Mouse (Mus musculus) testis, adult 10 weeks (tissue): ENCODE results near the gene Bglap2. TPM values are rescaled to one million over a fixed set of nuclear protein-coding genes. Genes with fewer than 3 reads are reported as not detected.

Experiments
- polyA plus RNA-seq: library from polyadenylated mRNA; stranded (reverse); fragments of 350-450 nt; fragmentation: Illumina TruSeq; extraction: RNeasy Lipid Tissue Mini Kit (QIAGEN cat#74804); gene quantifications from one replicate; pipeline ENCODE4 v1.2.3, GENCODE M21; 2014; ENCODE audit warnings: low read depth, low replicate concordance

Bglap2 gene
- not detected for polyA plus RNA-seq

GRCm38 (mm10) chr3:88378599-88378998 is at the start of gene Bglap2:
TSS of gene Bglap2 (minus strand) at chr3:88378699.

DNA sequence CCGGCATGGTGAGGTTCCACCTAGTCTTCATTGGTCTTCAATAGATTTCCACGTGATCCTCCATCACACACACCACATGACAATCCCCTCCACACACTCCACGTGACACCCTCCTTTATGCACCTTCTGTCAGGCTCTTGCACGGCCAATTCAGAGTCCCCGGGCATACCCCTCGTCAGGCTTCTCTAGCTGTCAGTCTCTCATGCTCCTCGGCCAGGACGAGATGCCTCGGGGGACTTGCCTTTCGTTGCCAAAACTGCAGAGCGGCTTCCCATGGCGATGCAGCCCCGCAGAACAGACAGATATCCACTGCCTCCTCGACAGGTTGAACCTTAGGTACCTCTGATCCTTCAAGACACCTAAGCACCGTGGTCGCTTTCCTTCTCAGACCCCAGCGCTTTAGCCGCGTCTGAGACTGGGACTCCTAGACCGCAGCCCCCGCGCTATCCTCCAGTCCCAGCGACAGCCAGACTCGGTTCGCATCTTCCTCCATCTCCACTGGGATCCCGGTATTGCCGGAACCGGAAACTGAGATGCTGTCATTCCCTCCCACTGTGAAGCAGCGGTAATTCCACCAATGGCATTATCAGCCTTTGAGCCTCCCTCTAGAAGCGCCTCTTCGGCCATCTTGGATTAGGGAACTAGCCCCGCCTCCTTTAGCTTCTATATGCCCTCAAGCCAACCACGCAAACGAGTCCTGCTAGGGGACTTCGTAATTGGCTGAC is 46.3 kb upstream of the Bglap2 start, which contains the start of gene Slc25a44:
Gene Slc25a44 (minus strand): TSS at position 535 of the 725 bp plus-strand sequence.

DNA sequence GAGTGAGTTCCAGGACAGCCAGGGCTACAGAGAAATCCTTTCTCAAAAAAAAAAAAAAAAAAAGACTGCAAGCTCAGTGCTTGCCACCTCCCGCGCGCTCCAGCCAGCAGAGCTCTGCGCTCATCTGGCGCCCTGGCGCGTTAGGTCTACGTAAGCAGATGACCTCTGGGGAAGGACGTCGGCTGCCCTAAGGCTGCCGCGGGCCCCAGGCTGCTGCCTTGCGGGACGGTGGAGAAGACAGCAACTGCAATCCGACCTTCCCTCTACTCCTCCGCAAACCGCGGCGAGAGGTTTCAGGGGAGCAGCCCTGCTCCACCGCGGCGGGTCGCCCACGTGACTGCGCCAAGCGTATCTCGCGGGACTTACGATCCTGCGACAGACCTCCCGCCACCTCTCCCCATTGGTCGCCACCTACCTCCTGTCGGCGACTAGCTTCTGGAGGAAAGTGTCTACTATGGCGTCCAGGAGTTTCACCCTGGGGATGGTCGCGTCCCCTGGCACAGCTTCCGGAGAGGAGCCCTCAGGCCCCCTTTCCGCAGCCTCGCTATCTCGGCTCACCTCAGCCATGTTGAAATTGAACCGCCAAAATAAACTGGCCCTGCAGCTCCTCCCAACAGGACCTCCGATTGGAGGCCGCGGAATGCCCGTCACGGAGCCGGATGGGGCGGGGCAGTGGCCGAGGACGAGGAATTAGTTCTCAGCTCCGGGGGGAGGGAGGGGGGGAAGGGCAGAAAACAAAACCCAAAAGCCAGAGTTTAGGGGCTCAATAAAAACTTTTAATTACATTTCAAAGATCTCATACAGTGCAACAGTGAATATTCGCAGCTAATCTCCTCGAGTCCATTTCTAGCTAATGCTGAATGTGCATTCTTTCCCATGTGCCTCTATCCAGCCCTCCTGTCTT is 31.5 kb upstream of the Bglap2 start, which contains the start of gene Pmf1:
Gene Pmf1 (minus strand): TSS at position 591 of the 904 bp plus-strand sequence.

GRCm38 (mm10) chr3:88384364-88384763 is 5.9 kb upstream of the Bglap2 start, which contains the start of gene Bglap:
TSS of gene Bglap (minus strand) at chr3:88384464.

GRCm38 (mm10) chr3:88372643-88373042 is 5.9 kb downstream of the Bglap2 start, which contains the start of gene Bglap3:
TSS of gene Bglap3 (minus strand) at chr3:88372743.

GRCm38 (mm10) chr3:88364337-88364736 is 14.2 kb downstream of the Bglap2 start, which contains the start of gene Paqr6:
TSS of gene Paqr6 (plus strand) at chr3:88364584.

DNA sequence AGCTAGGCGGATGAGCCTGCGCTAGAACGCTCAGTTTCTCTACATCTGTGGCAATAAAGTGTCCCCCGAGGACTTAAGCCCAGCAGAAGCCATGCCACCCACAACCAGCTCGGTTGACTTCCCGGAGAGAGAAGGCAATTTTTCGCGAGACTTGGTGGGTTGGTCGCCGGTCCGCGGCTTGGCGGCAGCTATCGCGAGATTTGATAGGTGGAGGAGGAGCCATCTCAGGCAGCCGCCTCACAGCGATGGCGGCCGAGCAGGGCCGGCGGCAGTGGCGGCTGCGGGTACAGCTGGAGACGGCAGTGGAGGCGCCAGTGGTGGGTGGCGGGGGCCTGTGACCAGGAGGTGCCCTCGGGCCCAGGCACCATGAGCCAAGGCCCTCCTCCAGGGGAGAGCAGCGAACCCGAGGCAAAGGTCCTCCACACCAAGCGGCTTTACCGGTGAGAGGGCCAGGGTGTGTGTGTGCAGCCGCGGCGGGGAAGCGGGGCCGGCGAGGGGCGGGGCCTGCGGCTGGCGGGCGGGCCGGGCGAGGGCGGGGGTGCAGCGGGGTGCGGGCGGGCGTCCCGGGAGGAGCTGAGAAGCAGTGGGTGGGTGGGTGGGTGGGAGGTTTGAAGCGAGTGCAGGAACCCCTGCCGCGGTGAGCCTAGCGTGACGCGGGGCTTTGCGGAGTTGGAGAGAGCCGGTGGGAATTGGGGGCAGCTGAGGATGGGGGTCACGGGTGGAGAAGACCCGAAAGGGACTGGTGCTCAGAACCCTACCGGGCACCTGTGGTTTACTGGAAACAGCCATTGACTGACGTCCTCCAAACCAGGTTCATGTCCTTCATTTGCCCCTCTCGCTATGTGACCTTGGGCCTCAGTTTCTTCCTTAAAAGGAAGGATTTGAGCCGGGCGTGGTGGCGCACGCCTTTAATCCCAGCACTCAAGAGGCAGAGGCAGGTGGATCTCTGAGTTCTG is 42.2 kb downstream of the Bglap2 start, which contains the start of the genes Tmem79 and Smg5:
Gene Tmem79 (minus strand): TSS at position 91 of the 956 bp plus-strand sequence.
Gene Smg5 (plus strand): TSS at position 203 of the 956 bp plus-strand sequence.

Other genes with a start within 250 kb of the Bglap2 start
- gene Mef2d, start 236.3 kb downstream of the Bglap2 start, polyA plus RNA-seq: 2.4 TPM
- gene Rhbg, start 124.0 kb downstream of the Bglap2 start, polyA plus RNA-seq: not detected
- 1.2 TPM for gene Gm38392, start 91.5 kb downstream of the Bglap2 start, polyA plus RNA-seq
- 355 TPM for gene Tsacc, start 81.7 kb downstream of the Bglap2 start, polyA plus RNA-seq
- 308 TPM for gene Cct3, start 81.6 kb downstream of the Bglap2 start, polyA plus RNA-seq
- 0.70 TPM for gene Glmp, start 53.7 kb downstream of the Bglap2 start, polyA plus RNA-seq
- 0.62 TPM for gene Tmem79, start 42.6 kb downstream of the Bglap2 start, polyA plus RNA-seq
- 87.4 TPM for gene Smg5, start 42.4 kb downstream of the Bglap2 start, polyA plus RNA-seq
- 0.83 TPM for gene Paqr6, start 14.1 kb downstream of the Bglap2 start, polyA plus RNA-seq
- gene Bglap3, start 6.0 kb downstream of the Bglap2 start, polyA plus RNA-seq: not detected
- gene Bglap, start 5.8 kb upstream of the Bglap2 start, polyA plus RNA-seq: not detected
- 3.5 TPM for gene Pmf1, start 31.6 kb upstream of the Bglap2 start, polyA plus RNA-seq
- gene Slc25a44, start 46.4 kb upstream of the Bglap2 start, polyA plus RNA-seq: 5.8 TPM
- gene Sema4a, start 82.5 kb upstream of the Bglap2 start, polyA plus RNA-seq: 17.0 TPM
- 0.32 TPM for gene Lmna, start 131.3 kb upstream of the Bglap2 start, polyA plus RNA-seq
- gene Mex3a, start 153.7 kb upstream of the Bglap2 start, polyA plus RNA-seq: 1.4 TPM
- not detected for gene Rab25, start 169.6 kb upstream of the Bglap2 start, polyA plus RNA-seq
- gene Lamtor2, start 174.4 kb upstream of the Bglap2 start, polyA plus RNA-seq: 2.0 TPM
- 11.9 TPM for gene Ubqln4, start 175.1 kb upstream of the Bglap2 start, polyA plus RNA-seq
- gene Ssr2, start 197.2 kb upstream of the Bglap2 start, polyA plus RNA-seq: 32.1 TPM
- 31.6 TPM for gene Arhgef2, start 227.3 kb upstream of the Bglap2 start, polyA plus RNA-seq